Mouse (Mus musculus) hindbrain, postnatal 0 days (tissue): ENCODE results near the gene Btbd7. TPM values are rescaled to one million over a fixed set of nuclear protein-coding genes. Genes with fewer than 3 reads are reported as not detected.

Source experiments
- ATAC-seq: fragments of 200-750 bp; cut with Nextera tagmentation; 2 replicates; pipeline ENCODE4 v1.8.0; 2017; ENCODE audit warnings: mild to moderate bottlenecking, moderate TSS enrichment, moderate library complexity
- DNase-seq: peaks from one replicate; pipeline ENCODE4 v3.0.0-alpha.2; 2015; ENCODE audit warnings: low spot score
- H3K27ac ChIP-seq: fragments of 300-500 bp; sonication (generic); 2 replicates; pipeline ENCODE4 v1.5.1; 2014; ENCODE audit warnings: mild to moderate bottlenecking
- H3K27me3 ChIP-seq: fragments of 300-500 bp; sonication (generic); 2 replicates; pipeline ENCODE4 v1.6.1; 2014; ENCODE audit warnings: low read length, mixed read lengths; ENCODE audit not compliant: insufficient read depth
- H3K36me3 ChIP-seq: fragments of 300-500 bp; sonication (generic); 2 replicates; pipeline ENCODE4 v1.6.1; 2014; ENCODE audit warnings: low read length, mixed read lengths; ENCODE audit not compliant: insufficient read depth
- H3K4me1 ChIP-seq: fragments of 300-500 bp; sonication (generic); 2 replicates; pipeline ENCODE4 v1.6.1; 2014; ENCODE audit warnings: antibody characterized with exemption, low read length, mixed read lengths; ENCODE audit not compliant: insufficient read depth
- H3K4me2 ChIP-seq: fragments of 300-500 bp; sonication (generic); 2 replicates; pipeline ENCODE4 v1.6.1; 2014; ENCODE audit warnings: low read depth, mild to moderate bottlenecking, low read length, moderate library complexity, mixed read lengths
- H3K4me3 ChIP-seq: fragments of 300-500 bp; sonication (generic); 2 replicates; pipeline ENCODE4 v1.5.1; 2014; ENCODE audit warnings: low read length
- H3K9ac ChIP-seq: fragments of 300-500 bp; sonication (generic); replicated peaks from 2 replicates; pipeline ENCODE4 v1.6.1; 2014; ENCODE audit warnings: mild to moderate bottlenecking, low read length, moderate library complexity, mixed read lengths
- H3K9me3 ChIP-seq: fragments of 300-500 bp; sonication (generic); 2 replicates; pipeline ENCODE4 v1.6.1; 2016; ENCODE audit warnings: low read length, mixed read lengths
- CTCF ChIP-seq: IDR thresholded peaks from 2 replicates; pipeline ENCODE4 v1.5.1; 2016; ENCODE audit warnings: antibody characterized with exemption, control low read depth, low read depth
- WGBS: fragments of 180-500 bp; shearing (Covaris S2); extraction: QIAGEN DNeasy Blood & Tissue Kit; methylation state at CpG from one replicate; pipeline ENCODE4 v1.1.7; 2014; 5-methylcytosine and 5-hydroxymethylcytosine counted together
- polyA plus RNA-seq: library from polyadenylated mRNA; unstranded; fragments of >200 nt; fragmentation: Nextera tagmentation; extraction: Ambion mirVana; gene quantifications from 2 replicates; pipeline ENCODE4 v1.2.1, GENCODE M21; 2015
- total RNA-seq: library from RNA; depleted of rRNA; stranded (reverse); fragments of >200 nt; gene quantifications from 2 replicates; pipeline ENCODE4 v1.2.3, GENCODE M21; 2014

The Btbd7 gene
- total and polyA plus RNA-seq, 2 experiments from 2014 or later: 9.7 to 27.3 TPM

- 17% methylated on average over 7 of the region's 7 CpGs for WGBS
- H3K9ac ChIP-seq: peak overlapping the region; percentile 96
- ATAC-seq (no peak), DNase-seq (peak; percentile 51)
- no peaks in the 10 kb centered on the region for H3K36me3 ChIP-seq
- no peaks in the 10 kb centered on the region for H3K4me1 ChIP-seq
- H3K27me3 ChIP-seq: no peaks in the 10 kb centered on the region
- peak overlapping the region; percentile 86 for H3K4me2 ChIP-seq
- no peak for TF ChIP-seq CTCF
- peak overlapping the region; percentile 64 for H3K4me3 ChIP-seq
- no peaks in the 10 kb centered on the region for H3K9me3 ChIP-seq
- peak overlapping the region; percentile 96 for H3K27ac ChIP-seq
Observed at GRCm38 (mm10) chr12:102878901-102879300, 630 bp upstream of the Btbd7 start.

GRCm38 (mm10) chr12:102877301-102878030, 805 bp downstream of the Btbd7 start:
- peak overlapping the region; percentile 64 for H3K4me3 ChIP-seq
- under 1% methylated on average over 50 of the region's 70 CpGs for WGBS
- peak; percentile 73 for ATAC-seq
- H3K9me3 ChIP-seq: no peaks in the 10 kb centered on the region
- no peaks in the 10 kb centered on the region for H3K27me3 ChIP-seq
- no peaks in the 10 kb centered on the region for H3K4me1 ChIP-seq
- no peak; the same call in 1 of the 2 replicates for TF ChIP-seq CTCF
- no peaks in the 10 kb centered on the region for H3K36me3 ChIP-seq
- peak overlapping the region; percentile 96 for H3K9ac ChIP-seq
- DNase-seq: peak; percentile 55
- H3K27ac ChIP-seq: peak overlapping the region; percentile 96
- H3K4me2 ChIP-seq: peak overlapping the region; percentile 86

- no peak overlapping the region for H3K27ac ChIP-seq
- H3K36me3 ChIP-seq: no peaks in the 10 kb centered on the region
- no peak overlapping the region for H3K4me2 ChIP-seq
- WGBS: 86% methylated on average over 1 of the region's 1 CpGs
- no peaks in the 10 kb centered on the region for H3K4me1 ChIP-seq
- no peak for TF ChIP-seq CTCF
- no peak overlapping the region for H3K9ac ChIP-seq
- ATAC-seq (no peak), DNase-seq (no peak)
- no peaks in the 10 kb centered on the region for H3K27me3 ChIP-seq
- no peaks in the 10 kb centered on the region for H3K9me3 ChIP-seq
- H3K4me3 ChIP-seq: no peak overlapping the region
Observed at GRCm38 (mm10) chr12:102870527-102870926, 7.7 kb downstream of the Btbd7 start.

GRCm38 (mm10) chr12:102869802-102870201, 8.5 kb downstream of the Btbd7 start:
- Histone ChIP-seq H3K4me1 (no peaks in the 10 kb centered on the region), H3K9me3 (no peaks in the 10 kb centered on the region), H3K36me3 (no peaks in the 10 kb centered on the region), H3K4me3 (no peak overlapping the region), H3K9ac (no peak overlapping the region), H3K27ac (no peak overlapping the region), H3K27me3 (no peaks in the 10 kb centered on the region), H3K4me2 (no peak overlapping the region)
- DNase-seq (no peak), ATAC-seq (no peak)
- 98% methylated on average over 2 of the region's 2 CpGs for WGBS
- no peak for TF ChIP-seq CTCF

- H3K4me3 ChIP-seq: no peak overlapping the region
- no peak overlapping the region for H3K9ac ChIP-seq
- H3K36me3 ChIP-seq: no peaks in the 10 kb centered on the region
- no peaks in the 10 kb centered on the region for H3K27me3 ChIP-seq
- TF ChIP-seq CTCF: no peak
- no peak overlapping the region for H3K4me2 ChIP-seq
- DNase-seq (no peak), ATAC-seq (no peak)
- H3K27ac ChIP-seq: no peak overlapping the region
- H3K9me3 ChIP-seq: no peaks in the 10 kb centered on the region
- no peaks in the 10 kb centered on the region for H3K4me1 ChIP-seq
Observed at GRCm38 (mm10) chr12:102860806-102861205, 17.5 kb downstream of the Btbd7 start.

GRCm38 (mm10) chr12:102838271-102838670, 40.0 kb downstream of the Btbd7 start:
- Histone ChIP-seq H3K4me2 (no peak overlapping the region), H3K9me3 (no peaks in the 10 kb centered on the region), H3K27ac (no peak overlapping the region), H3K36me3 (0 out of 2 replicates have a peak, but pooled peaks cover 5% of the 10 kb centered on the region), H3K4me1 (no peaks in the 10 kb centered on the region), H3K27me3 (no peaks in the 10 kb centered on the region), H3K9ac (no peak overlapping the region), H3K4me3 (no peak overlapping the region)
- TF ChIP-seq CTCF: no peak
- no peak for ATAC-seq
- DNase-seq: no peak
- 98% methylated on average over 9 of the region's 9 CpGs for WGBS

- 85% methylated on average over 1 of the region's 1 CpGs for WGBS
- no peak for TF ChIP-seq CTCF
- DNase-seq (no peak), ATAC-seq (no peak)
- Histone ChIP-seq H3K9ac (no peak overlapping the region), H3K27me3 (no peaks in the 10 kb centered on the region), H3K4me1 (0 out of 2 replicates have a peak, but pooled peaks cover 3% of the 10 kb centered on the region), H3K36me3 (peaks cover 3% of the 10 kb centered on the region; the same call in 1 of the 2 replicates), H3K9me3 (no peaks in the 10 kb centered on the region), H3K4me2 (no peak overlapping the region), H3K27ac (no peak overlapping the region), H3K4me3 (no peak overlapping the region)
Observed at GRCm38 (mm10) chr12:102832746-102833300, 45.4 kb downstream of the Btbd7 start.
